Mouse (Mus musculus) lung, adult 2 months (tissue): ENCODE data around the gene Hist1h3d. TPM values are rescaled to one million over a fixed set of nuclear protein-coding genes. Genes with fewer than 3 reads are reported as not detected.
"Not testable (repeated sequence)": the region's sequence is repeated elsewhere in the genome, so short reads cannot be mapped to it uniquely, and the experiment has no call there.

Experiments used
- DNase-seq: peaks from one replicate; pipeline ENCODE4 v3.0.0; 2022
- H3K4me1 ChIP-seq: fragments of 200-500 bp; 2 replicates; pipeline ENCODE4 v1.6.1; 2011; ENCODE audit warnings: low read length; ENCODE audit not compliant: control insufficient read depth, insufficient read depth
- H3K4me3 ChIP-seq: fragments of 200-500 bp; replicated peaks from 2 replicates; pipeline ENCODE3; 2011; ENCODE audit warnings: low read depth, mild to moderate bottlenecking, control low read depth, low read length; ENCODE audit errors: extremely low read depth
- CTCF ChIP-seq: fragments of 200-500 bp; IDR thresholded peaks from 2 replicates; pipeline ENCODE4 v1.5.1; 2011; ENCODE audit warnings: mild to moderate bottlenecking, low read length, control low read depth; ENCODE audit not compliant: insufficient read depth
- POLR2A ChIP-seq: fragments of 200-500 bp; IDR thresholded peaks from 2 replicates; pipeline ENCODE4 v1.6.1; 2011; ENCODE audit warnings: low read depth, mild to moderate bottlenecking, control low read depth, low read length, borderline replicate concordance; ENCODE audit errors: extremely low read depth
- WGBS: fragments of 180-500 bp; shearing (Covaris S2); methylation state at CpG from one replicate; pipeline ENCODE4 v1.1.7; 2018; 5-methylcytosine and 5-hydroxymethylcytosine counted together
- polyA plus RNA-seq: library from polyadenylated mRNA; depleted of rRNA; stranded (reverse); fragments of >200 nt; gene quantifications from 2 replicates; pipeline ENCODE4 v1.2.3, GENCODE M21; 2012

Hist1h3d gene
- polyA plus RNA-seq, 1 experiment, result 2.6 TPM

DNA sequence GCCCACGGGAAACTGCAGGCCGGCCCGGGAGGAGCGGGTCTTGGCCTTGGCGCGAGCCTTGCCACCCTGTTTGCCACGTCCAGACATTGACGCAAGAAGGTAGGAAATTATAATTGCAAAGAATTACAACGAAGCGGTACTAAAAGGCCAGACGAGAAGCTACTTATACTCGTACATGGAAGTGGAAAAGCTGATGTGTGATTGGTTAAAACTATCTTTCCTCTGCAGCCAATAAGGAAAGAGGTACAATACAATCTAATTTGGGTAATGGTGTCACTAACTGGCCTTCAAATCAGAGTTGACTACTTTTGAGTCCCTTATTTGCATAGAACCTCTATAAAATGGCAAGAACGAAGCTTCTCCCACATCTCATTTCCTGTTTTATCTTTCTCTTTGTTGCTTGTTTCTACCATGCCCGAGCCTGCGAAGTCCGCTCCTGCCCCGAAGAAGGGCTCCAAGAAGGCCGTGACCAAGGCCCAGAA is 4.5 kb upstream of the Hist1h3d start, which contains the start of the genes Hist1h2ae and Hist1h2bg:
Gene Hist1h2ae, minus strand, starts transcription at position 199 of the 482 bp plus-strand sequence.
Gene Hist1h2bg, plus strand, starts transcription at position 375 of the 482 bp plus-strand sequence.
- TF ChIP-seq POLR2A (peak; percentile 56; the same call in 1 of the 2 replicates), CTCF (no peak)
- peak; percentile 73 for DNase-seq
- WGBS, result under 1% methylated on average over 18 of the region's 18 CpGs
- peak within 1 kb of the TSS; percentile 80 for H3K4me3 ChIP-seq
- H3K4me1 ChIP-seq, result no peaks in the 10 kb centered on the region; the same call in 1 of the 2 replicates

DNA sequence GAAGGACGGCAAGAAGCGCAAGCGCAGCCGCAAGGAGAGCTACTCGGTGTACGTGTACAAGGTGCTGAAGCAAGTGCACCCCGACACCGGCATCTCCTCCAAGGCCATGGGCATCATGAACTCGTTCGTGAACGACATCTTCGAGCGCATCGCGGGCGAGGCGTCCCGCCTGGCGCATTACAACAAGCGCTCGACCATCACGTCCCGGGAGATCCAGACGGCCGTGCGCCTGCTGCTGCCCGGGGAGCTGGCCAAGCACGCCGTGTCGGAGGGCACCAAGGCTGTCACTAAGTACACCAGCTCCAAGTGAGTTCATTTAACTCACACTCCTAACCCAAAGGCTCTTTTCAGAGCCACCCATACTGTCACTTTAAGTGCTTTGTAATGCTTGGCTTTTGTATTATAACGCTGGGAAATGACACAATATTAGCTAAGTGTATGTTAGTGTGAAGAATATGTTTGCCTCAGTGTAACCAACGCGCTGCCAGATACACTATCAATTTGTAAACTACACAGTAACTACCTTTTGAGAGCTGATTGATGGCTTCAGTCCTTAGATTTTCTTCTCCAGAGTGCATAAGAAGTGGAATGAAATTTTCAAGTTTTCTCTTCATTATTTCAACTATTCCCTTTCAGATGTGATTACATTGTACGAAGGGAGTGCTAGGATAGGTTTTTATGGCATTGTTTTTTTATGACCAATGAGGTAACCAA is 3.9 kb upstream of the Hist1h3d start:
- WGBS, result under 1% methylated on average over 19 of the region's 34 CpGs
- not testable (repeated sequence) for H3K4me1 ChIP-seq, DNase-seq
- H3K4me3 ChIP-seq, result peak overlapping the region; percentile 80

DNA sequence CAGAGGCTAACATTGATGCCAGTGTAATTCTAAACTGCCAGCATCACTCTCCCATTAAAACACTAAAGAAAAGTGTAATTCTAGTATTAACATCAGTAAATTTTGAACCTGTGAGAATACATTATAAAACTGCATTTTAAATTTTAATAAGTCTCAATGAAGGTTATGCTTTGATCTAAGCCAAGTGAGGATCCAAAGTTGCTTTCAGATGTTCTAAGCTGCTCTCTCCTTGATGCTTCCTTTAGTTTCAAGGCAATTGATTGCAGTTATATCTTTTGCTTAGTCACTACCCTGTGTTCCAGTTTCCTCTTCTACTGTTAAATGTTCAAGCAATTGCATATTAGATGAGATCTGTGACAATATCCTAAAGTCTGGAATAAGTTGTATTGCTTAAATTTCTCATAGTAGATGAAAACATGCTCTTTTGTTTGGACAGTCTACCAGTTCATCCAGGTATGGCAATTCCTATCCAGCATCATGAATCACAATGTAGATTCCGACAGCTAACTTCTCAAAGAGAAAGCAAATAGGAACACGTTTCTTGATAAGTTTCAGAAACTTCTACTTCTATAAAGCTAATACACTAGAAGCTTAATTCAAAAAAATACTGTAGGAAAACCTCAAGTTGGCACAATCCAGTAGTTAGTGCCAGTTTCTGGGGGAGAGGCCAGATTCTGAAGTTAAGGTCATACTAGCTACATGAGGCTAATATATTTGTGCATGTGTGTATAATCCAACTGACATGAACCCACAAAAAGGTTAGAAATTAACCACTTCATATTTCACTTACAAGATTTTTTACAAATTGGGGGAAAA is 3.1 kb upstream of the Hist1h3d start:
- Histone ChIP-seq H3K4me3 (peak overlapping the region; percentile 28), H3K4me1 (no peaks in the 10 kb centered on the region; the same call in 1 of the 2 replicates)
- no peak for DNase-seq
- 26% methylated on average over 2 of the region's 2 CpGs for whole genome bisulfite sequencing
- TF ChIP-seq CTCF (no peak), POLR2A (no peak)

DNA sequence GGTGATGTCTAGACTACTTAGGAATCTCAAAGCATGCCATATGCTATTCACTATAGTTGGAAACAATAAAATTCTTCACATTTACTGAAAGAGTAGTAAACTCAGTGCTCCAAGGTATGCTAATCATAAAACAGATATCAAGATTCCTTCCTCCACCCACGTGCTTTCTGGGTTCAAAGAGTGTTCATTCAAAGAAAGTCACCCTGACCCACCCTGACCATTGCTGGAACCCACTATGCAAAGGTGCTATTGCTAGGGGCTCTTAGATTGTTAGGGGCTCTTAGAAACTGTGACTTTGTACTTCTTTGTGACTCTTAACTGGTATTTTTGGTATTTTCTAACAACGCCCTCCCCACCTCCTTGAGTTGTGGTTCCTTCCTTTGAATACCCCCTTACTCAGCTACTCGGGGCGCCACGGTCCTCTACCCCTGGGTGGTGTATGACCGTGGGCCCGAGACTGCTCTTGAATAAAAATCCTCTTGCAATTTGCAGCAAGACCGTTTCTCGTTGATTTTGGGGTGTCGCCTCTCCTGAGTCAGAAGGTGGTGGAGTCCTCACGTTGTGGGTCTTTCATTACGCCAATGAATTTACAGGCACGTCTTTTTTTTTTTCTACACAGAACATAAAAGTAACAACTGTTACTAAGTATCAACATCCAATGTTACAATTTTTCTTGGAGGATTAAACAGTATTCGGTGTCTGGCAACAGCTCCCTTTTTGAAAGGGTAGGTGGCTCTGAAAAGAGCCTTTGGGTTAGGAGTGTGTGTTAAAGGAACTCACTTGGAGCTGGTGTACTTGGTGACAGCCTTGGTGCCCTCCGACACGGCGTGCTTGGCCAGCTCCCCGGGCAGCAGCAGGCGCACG is 2.3 kb upstream of the Hist1h3d start:
- not testable (repeated sequence) for H3K4me3 ChIP-seq, H3K4me1 ChIP-seq, DNase-seq
- 11% methylated on average over 20 of the region's 20 CpGs for WGBS

DNA sequence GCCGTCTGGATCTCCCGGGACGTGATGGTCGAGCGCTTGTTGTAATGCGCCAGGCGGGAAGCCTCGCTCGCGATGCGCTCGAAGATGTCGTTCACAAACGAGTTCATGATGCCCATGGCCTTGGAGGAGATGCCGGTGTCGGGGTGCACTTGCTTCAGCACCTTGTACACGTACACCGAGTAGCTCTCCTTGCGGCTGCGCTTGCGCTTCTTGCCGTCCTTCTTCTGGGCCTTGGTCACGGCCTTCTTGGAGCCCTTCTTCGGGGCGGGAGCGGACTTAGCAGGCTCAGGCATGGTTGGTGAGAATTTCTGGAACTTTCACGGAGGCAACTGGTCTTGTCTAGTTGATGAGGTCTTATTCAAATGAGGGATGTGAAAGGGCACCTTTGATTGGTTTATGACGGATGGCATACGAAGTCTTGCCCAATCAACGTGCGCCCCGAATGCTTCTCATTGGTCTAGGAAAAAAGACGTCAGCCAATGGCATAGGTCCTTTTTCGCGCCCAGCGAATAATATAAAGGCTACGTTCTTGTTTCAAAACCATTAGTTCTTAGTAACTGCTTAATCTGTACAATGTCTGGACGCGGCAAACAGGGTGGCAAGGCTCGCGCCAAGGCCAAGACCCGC is 1.6 kb upstream of the Hist1h3d start, which contains the start of the genes Hist1h2bf and Hist1h2ad:
Gene Hist1h2bf, minus strand, starts transcription at position 299 of the 627 bp plus-strand sequence.
Gene Hist1h2ad, plus strand, starts transcription at position 484 of the 627 bp plus-strand sequence.
- WGBS, result 2% methylated on average over 42 of the region's 42 CpGs
- TF ChIP-seq POLR2A, result peak; percentile 33; the same call in 1 of the 2 replicates
- H3K4me3 ChIP-seq, result peak within 1 kb of the TSS; percentile 49
- H3K4me1 ChIP-seq, result not testable (repeated sequence)
- DNase-seq, result peak; percentile 65

DNA sequence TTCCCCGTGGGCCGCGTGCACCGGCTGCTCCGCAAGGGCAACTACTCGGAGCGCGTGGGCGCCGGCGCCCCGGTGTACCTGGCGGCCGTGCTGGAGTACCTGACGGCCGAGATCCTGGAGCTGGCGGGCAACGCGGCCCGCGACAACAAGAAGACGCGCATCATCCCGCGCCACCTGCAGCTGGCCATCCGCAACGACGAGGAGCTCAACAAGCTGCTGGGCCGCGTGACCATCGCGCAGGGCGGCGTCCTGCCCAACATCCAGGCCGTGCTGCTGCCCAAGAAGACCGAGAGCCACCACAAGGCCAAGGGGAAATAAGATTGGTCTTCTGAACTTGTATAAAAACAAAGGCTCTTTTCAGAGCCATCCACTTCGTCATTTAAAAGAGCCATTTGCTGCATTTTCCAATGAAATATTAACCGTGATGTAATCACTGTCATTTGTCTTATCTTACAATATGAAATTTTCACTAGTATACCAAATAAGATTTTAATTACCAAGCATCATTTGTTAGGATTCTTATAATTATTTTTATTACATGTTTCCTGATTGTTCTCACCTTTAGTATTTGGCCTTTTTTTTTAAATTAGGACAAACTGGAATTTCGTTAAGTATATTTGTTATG is 905 bp upstream of the Hist1h3d start:
- not testable (repeated sequence) for H3K4me1 ChIP-seq, DNase-seq, H3K4me3 ChIP-seq
- 4% methylated on average over 13 of the region's 39 CpGs for WGBS

DNA sequence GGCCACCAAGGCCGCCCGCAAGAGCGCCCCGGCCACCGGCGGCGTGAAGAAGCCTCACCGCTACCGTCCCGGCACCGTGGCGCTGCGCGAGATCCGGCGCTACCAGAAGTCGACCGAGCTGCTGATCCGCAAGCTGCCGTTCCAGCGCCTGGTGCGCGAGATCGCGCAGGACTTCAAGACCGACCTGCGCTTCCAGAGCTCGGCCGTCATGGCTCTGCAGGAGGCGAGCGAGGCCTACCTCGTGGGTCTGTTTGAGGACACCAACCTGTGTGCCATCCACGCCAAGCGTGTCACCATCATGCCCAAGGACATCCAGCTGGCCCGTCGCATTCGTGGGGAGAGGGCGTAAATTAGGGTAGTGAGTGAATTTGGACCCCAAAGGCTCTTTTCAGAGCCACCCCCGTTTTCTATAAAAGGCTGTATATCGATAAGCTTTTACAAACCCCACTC is 326 bp downstream of the Hist1h3d start:
- DNase-seq, result peak; percentile 32
- peak overlapping the region; percentile 54 for H3K4me3 ChIP-seq
- WGBS, result 2% methylated on average over 17 of the region's 40 CpGs
- H3K4me1 ChIP-seq, result not testable (repeated sequence)

DNA sequence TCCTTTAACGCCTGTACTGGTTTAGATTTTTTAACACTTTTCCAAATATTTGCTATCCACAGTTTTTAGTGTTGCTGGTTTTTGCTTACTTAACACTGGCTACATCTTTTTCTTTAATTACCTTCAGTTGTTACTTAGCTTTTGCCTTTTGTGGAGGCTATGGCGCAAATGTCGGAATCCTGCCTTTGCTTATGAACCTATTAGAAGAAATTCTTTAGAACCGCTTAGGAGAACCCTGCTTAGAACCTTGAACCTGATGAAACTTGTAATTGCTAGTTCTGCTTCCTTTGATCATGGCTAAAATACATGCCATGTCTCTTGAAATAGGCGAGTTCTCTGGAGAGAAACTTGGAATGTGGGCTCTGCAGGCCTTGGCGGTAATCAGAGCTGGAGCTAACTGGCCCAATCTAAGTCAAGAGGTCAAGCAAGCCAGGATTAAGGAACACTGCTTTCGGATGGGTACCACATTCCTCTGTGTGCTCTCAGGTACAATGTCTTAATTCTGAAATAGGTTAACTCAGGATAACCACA is 853 bp downstream of the Hist1h3d start:
- no peaks in the 10 kb centered on the region for H3K4me1 ChIP-seq
- TF ChIP-seq POLR2A, result no peak
- no peak for TF ChIP-seq CTCF
- no peak overlapping the region for H3K4me3 ChIP-seq
- WGBS, result 43% methylated on average over 7 of the region's 7 CpGs
- no peak for DNase-seq
